Mouse (Mus musculus) ES-E14 (cell line): Measurements from ENCODE around the gene Gtdc1.

Experiments used
- CHD2 ChIP-seq: IDR thresholded peaks from 2 replicates; pipeline ENCODE4 v1.6.1; 2014; ENCODE audit warnings: mild to moderate bottlenecking, low read depth, low read length, inconsistent platforms
- HCFC1 ChIP-seq: IDR thresholded peaks from 2 replicates; pipeline ENCODE4 v1.6.1; 2012; ENCODE audit warnings: low read length, inconsistent platforms, borderline replicate concordance; ENCODE audit not compliant: insufficient read depth
- MAFK ChIP-seq: IDR thresholded peaks from 2 replicates; pipeline ENCODE4 v1.6.1; 2014; ENCODE audit warnings: mild to moderate bottlenecking, low read depth, low read length, inconsistent platforms; ENCODE audit not compliant: insufficient read depth
- ZC3H11A ChIP-seq: IDR thresholded peaks from 2 replicates; pipeline ENCODE4 v1.6.1; 2012; ENCODE audit warnings: low read depth, mild to moderate bottlenecking, inconsistent platforms, low read length, borderline replicate concordance
- ZNF384 ChIP-seq: IDR thresholded peaks from 2 replicates; pipeline ENCODE4 v1.6.1; 2012; ENCODE audit warnings: low read depth, low read length, inconsistent platforms

DNA sequence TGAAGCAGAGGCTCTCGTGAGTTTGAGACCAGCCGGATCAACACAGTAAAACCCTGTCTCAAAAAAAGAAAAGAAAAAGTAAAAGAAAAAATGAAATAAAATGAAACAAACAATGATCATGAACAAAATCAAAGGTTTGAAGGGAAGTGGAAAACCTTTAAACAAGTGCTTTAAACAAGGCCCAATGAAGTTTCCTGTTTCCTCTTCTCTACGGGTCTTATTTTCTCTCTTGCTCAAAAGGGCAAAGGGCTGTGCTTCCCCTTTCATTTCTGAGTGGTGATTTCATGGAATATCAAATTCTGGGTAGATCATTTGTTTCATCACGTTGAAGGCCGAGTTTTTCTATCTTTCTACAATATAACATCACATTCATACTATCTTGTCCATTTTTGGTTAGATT lies 136.3 kb downstream of the Gtdc1 start:
- TF ChIP-seq ZNF384 (no peak), ZC3H11A (no peak), CHD2 (no peak), HCFC1 (no peak), MAFK (no peak)
